Mouse (Mus musculus) C2C12 (cell line): ENCODE results near the gene Nampt. TPM values are rescaled to one million over a fixed set of nuclear protein-coding genes. Genes with fewer than 3 reads are reported as not detected.

Experiments
- H3K27me3 ChIP-seq: one replicate; pipeline ENCODE4 v1.6.1; 2011; ENCODE audit not compliant: control insufficient read depth, insufficient read depth, insufficient read length
- H3K36me3 ChIP-seq: one replicate; pipeline ENCODE4 v1.6.1; 2011; ENCODE audit not compliant: control insufficient read depth, insufficient read depth
- H3K4me3 ChIP-seq: one replicate; pipeline ENCODE4 v1.5.1; 2011; ENCODE audit warnings: mild to moderate bottlenecking, control low read depth; ENCODE audit not compliant: poor library complexity, insufficient read depth, severe bottlenecking
- H3K79me2 ChIP-seq: one replicate; pipeline ENCODE4 v1.6.1; 2011; ENCODE audit not compliant: control insufficient read depth, insufficient read depth
- H3K79me3 ChIP-seq: one replicate; pipeline ENCODE4 v1.6.1; 2011; ENCODE audit warnings: low read depth, control low read depth
- H3ac ChIP-seq: one replicate; pipeline ENCODE3; 2011; ENCODE audit warnings: low read depth; ENCODE audit not compliant: control insufficient read depth, insufficient read length
- CEBPB ChIP-seq: IDR thresholded peaks from one replicate; pipeline ENCODE4 v1.6.1; 2011; ENCODE audit warnings: low read depth, mild to moderate bottlenecking, control low read depth, moderate library complexity
- CTCF ChIP-seq: IDR thresholded peaks from one replicate; pipeline ENCODE4 v1.5.1; 2011; ENCODE audit not compliant: control insufficient read depth, insufficient read depth, insufficient read length
- FOSL1 ChIP-seq: IDR thresholded peaks from one replicate; pipeline ENCODE4 v1.8.0; 2011; ENCODE audit warnings: mild to moderate bottlenecking, low read length; ENCODE audit not compliant: poor library complexity, insufficient read depth, severe bottlenecking
- MAX ChIP-seq: IDR thresholded peaks from one replicate; pipeline ENCODE4 v1.6.1; 2011; ENCODE audit warnings: mild to moderate bottlenecking, control low read depth
- MYOD1 ChIP-seq: IDR thresholded peaks from one replicate; pipeline ENCODE4 v1.6.1; 2011; ENCODE audit warnings: low read depth; ENCODE audit not compliant: control insufficient read depth, insufficient read length
- MYOG ChIP-seq: IDR thresholded peaks from one replicate; pipeline ENCODE4 v1.6.1; 2011; ENCODE audit not compliant: control insufficient read depth, insufficient read length; ENCODE audit errors: extremely low read depth
- USF1 ChIP-seq: IDR thresholded peaks from one replicate; pipeline ENCODE4 v1.6.1; 2011; ENCODE audit warnings: low read depth, mild to moderate bottlenecking, control low read depth, moderate library complexity
- polyA plus RNA-seq: library from polyadenylated mRNA; unstranded; fragments of >200 nt; fragmentation: generic; extraction: Trizol; gene quantifications from one replicate; pipeline ENCODE4 v1.2.1, GENCODE M21; 2012; ENCODE audit warnings: missing spikeins

Gene Nampt
- polyA plus RNA-seq, 1 experiment: 7.9 TPM

DNA sequence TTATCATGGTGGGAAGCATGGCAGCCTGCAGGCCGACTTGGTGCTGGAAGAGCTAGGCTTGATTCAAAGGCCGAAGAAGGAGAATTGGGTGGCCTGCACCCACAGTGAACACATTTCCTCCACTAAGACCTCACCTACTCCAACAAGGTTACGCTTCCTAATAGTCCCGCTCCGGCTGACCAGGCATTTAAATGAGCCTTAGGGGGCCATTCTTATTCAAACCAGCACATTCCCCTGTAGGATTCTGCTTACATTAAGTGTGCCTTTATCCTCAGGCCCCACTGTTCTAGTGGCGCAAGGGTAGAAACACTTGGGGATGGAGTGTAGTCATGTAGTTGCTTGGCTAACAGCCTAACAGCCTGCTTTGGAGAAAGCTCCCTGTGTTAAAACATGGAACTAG is 5.2 kb downstream of the Nampt start:
- Histone ChIP-seq H3K79me2 (peaks cover 89% of the 10 kb centered on the region), H3ac (no peak overlapping the region), H3K36me3 (peaks cover 13% of the 10 kb centered on the region), H3K79me3 (peaks cover 34% of the 10 kb centered on the region), H3K27me3 (no peaks in the 10 kb centered on the region), H3K4me3 (no peak overlapping the region)
- no peak for TF ChIP-seq MYOD1
- TF ChIP-seq CEBPB: no peak
- no peak for TF ChIP-seq MYOG
- no peak for TF ChIP-seq USF1
- no peak for TF ChIP-seq CTCF
- TF ChIP-seq FOSL1: no peak
- no peak for TF ChIP-seq MAX

DNA sequence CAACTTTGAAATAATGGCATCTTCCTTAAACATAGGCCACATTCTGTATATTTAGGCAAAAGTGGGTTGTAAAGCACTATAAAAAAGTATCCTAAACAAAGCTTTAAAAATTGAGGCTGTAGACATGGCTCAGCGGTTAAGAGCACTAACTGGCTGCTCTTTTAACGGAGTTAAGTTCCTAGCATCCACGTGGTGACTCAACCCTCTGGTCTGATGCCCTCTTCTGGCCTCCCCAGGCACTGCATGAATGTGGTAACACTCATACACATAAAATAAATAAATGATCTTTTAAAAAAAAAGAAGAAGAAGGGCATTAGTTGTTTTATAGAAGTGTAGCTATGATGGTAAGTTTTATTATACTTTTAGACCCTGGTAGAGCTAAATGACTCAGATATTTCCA is 7.6 kb downstream of the Nampt start:
- Histone ChIP-seq H3K79me2 (peaks cover 86% of the 10 kb centered on the region), H3K36me3 (peaks cover 21% of the 10 kb centered on the region), H3ac (no peak overlapping the region), H3K4me3 (no peak overlapping the region), H3K79me3 (peaks cover 28% of the 10 kb centered on the region), H3K27me3 (no peaks in the 10 kb centered on the region)
- TF ChIP-seq MAX: no peak

DNA sequence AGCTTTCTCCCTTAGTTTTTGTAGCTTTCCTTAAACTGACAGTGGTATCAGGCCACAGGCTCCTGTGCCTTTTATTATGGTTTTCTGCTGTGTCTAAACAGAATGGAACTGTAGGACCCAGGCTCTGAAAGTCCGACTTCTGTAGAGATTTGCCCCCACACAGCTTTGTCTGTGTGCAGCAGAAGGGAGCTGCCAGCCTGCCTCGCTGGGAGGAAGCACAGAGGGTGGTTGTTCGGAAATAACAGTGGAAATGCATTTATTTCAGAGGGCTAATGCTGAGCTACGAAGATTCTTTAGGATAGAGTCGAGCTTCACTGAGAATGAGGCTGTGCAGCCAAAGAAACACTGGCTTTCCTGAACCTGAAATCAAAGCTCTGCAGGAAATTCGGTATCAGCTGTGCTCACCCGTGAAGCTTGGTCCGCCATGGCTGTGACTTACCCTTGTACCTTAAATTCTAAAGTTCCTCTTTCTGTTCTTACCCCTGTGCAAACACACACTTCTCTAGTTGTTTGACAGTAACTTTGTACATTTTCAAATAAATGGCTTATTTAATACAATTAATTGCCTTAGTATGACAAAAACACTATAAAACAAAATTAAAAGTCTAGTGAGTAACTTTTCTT is 8.9 kb downstream of the Nampt start:
- Histone ChIP-seq H3K4me3 (no peak overlapping the region), H3K79me2 (peaks cover 73% of the 10 kb centered on the region), H3ac (no peak overlapping the region), H3K79me3 (peaks cover 24% of the 10 kb centered on the region), H3K36me3 (peaks cover 26% of the 10 kb centered on the region), H3K27me3 (no peaks in the 10 kb centered on the region)
- TF ChIP-seq FOSL1 (no peak), USF1 (no peak), MYOD1 (no peak), MAX (no peak), MYOG (no peak), CTCF (no peak), CEBPB (no peak)

DNA sequence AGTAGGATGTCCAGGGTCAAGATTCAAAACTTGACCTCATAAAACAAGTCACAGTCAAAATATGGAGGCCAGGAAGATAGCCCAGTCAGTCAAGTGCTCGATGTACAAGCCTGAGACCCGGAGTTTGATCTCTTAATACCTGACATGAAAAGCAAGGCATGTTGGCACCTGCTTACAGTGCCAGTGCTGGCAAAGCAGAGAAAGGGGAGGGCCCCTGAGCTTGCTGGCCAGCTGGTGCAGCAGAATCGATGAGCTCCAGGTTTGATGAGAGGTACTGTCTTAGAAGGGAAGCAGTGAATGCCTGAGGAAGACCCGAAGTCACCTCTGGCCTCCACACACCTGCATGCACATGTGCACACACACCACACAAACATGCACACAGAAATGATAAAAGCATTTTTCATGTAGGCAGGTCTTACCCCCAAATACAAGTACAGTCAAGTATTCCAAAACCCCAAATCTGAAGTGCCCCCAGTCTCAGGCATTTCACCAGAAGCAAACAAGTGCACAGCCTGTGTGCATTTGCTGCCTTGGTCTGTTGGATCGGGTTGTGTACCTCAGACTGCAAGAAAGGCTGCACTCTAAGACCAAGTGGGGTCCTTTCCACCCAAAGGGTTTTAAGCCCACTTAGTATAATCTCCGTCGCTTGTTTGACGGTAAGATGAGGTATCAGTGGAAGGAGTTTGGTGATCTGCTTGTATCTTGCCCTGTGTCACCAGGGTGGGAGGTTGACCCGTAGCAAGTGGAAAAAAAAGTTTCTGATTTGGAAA is 10.2 kb downstream of the Nampt start:
- Histone ChIP-seq H3K27me3 (no peaks in the 10 kb centered on the region), H3K4me3 (no peak overlapping the region), H3K79me3 (peaks cover 16% of the 10 kb centered on the region), H3K36me3 (peaks cover 33% of the 10 kb centered on the region), H3ac (no peak overlapping the region), H3K79me2 (peaks cover 61% of the 10 kb centered on the region)
- TF ChIP-seq CTCF: no peak
- TF ChIP-seq FOSL1: no peak
- TF ChIP-seq USF1: no peak

DNA sequence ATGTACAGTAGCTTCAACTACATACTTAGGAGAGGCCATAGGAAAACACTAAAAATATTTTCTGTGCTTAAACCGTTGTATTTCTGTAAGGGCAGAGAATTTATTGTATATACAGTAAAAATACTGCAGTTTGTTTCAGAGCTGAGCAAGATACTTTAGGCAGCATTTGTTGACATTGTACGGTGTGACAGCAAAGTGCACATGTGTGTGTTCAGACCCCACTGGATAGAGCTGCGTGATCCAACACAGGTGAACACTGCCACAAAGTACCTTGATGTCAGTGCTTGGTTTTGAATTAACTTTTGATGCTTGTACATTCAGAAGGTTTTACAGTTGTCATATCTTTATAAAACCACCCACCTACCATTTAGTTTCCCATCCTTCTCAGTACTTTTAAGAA is 12.7 kb downstream of the Nampt start:
- H3ac ChIP-seq: no peak overlapping the region
- H3K79me2 ChIP-seq: peaks cover 36% of the 10 kb centered on the region
- H3K4me3 ChIP-seq: no peak overlapping the region
- no peaks in the 10 kb centered on the region for H3K27me3 ChIP-seq
- peaks cover 9% of the 10 kb centered on the region for H3K79me3 ChIP-seq
- no peak for TF ChIP-seq CEBPB
- no peak for TF ChIP-seq CTCF
- TF ChIP-seq FOSL1: no peak
- no peak for TF ChIP-seq USF1
- no peak for TF ChIP-seq MYOG
- TF ChIP-seq MYOD1: no peak
- TF ChIP-seq MAX: no peak
- H3K36me3 ChIP-seq: peaks cover 52% of the 10 kb centered on the region

DNA sequence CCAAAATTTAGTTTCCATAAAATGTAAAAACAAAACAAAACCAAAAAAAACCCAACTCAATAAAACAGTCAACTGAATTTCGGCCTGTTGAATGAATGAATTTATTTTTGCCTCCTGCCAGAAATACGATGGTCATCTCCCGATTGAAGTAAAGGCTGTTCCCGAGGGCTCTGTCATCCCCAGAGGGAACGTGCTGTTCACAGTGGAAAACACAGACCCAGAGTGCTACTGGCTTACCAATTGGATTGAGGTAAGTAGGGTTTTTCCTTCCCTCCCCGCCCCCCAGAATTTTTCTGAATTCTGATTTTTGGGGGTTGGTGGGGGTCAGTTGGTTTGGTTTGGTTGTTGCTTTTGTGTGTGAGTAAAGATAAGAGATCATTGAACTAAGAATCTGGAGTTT is 15.4 kb downstream of the Nampt start:
- no peak for TF ChIP-seq CEBPB
- no peaks in the 10 kb centered on the region for H3K27me3 ChIP-seq
- H3K36me3 ChIP-seq: peaks cover 76% of the 10 kb centered on the region
- peaks cover 9% of the 10 kb centered on the region for H3K79me2 ChIP-seq
- no peaks in the 10 kb centered on the region for H3K79me3 ChIP-seq
- no peak overlapping the region for H3K4me3 ChIP-seq
- H3ac ChIP-seq: no peak overlapping the region
